Comparison of ENCODE assay signal across 16 mouse cellular contexts in genomic region chr1:172349504-172349903, GRCm38 (mm10). TPM values are rescaled to one million over a fixed set of nuclear protein-coding genes. Genes with fewer than 3 reads are reported as not detected.
DNase-seq lines count a peak whose midpoint lies in the region; ATAC-seq and TF ChIP-seq lines count a peak whose summit lies in the region.
"Had no signal": no experiment of that assay in that cellular context is flagged by ENCODE, and none has a peak within 500 bp of the region (broad histone marks: within the 10 kb centered on the region; RNA-seq: fewer than 3 reads in every experiment).

No protein-coding gene starts in this region.

- no peak for DNase-seq in layer of hippocampus, adult 2 months (ENCODE audit: low spot score in 2 of 2)
- no peak for DNase-seq in layer of hippocampus, postnatal 25 days (ENCODE audit: extremely low spot score in 1 of 2, low spot score in 1 of 2)
- no peak for DNase-seq in midbrain, embryonic 10.5 days (ENCODE audit: low spot score)
- DNase-seq in adrenal gland, adult 2 months = no peak
- DNase-seq in gastrocnemius, adult 8-10 months (ENCODE audit: low spot score in 2 of 2) = no peak
- no peak for DNase-seq in cerebellum, adult 9-11 months
- DNase-seq: heart, adult 18-20 months; heart, postnatal 36 days; liver; thymus, postnatal 36 days had no signal

- 17% methylated on average over 5 of the region's 5 CpGs for WGBS in forebrain, embryonic 16.5 days
- 41% methylated on average over 5 of the region's 5 CpGs for WGBS in midbrain, embryonic 10.5 days
- 32% methylated on average over 5 of the region's 5 CpGs for WGBS in neural tube, embryonic 15.5 days

- no peaks in the 10 kb centered on the region for H3K9me3 ChIP-seq in forebrain, embryonic 16.5 days (ENCODE audit: control insufficient read depth, low read length)
- H3K9me3 ChIP-seq in midbrain, embryonic 10.5 days (replicated peaks) = no peaks in the 10 kb centered on the region
- H3K9me3 ChIP-seq in neural tube, embryonic 15.5 days (replicated peaks) = no peaks in the 10 kb centered on the region
- H3K9me3 ChIP-seq: embryonic facial prominence, embryonic 13.5 days; stomach, embryonic 15.5 days had no signal

- H3K9ac ChIP-seq in forebrain, embryonic 16.5 days (replicated peaks; ENCODE audit: low read depth, low read length) = peak overlapping the region; percentile 28
- no peak overlapping the region for H3K9ac ChIP-seq in neural tube, embryonic 15.5 days (replicated peaks)
- H3K9ac ChIP-seq: embryonic facial prominence, embryonic 13.5 days; stomach, embryonic 15.5 days had no signal

- peak; percentile 21 for ATAC-seq in forebrain, embryonic 16.5 days
- peak; percentile 16; the same call in 1 of the 2 replicates for ATAC-seq in neural tube, embryonic 15.5 days (ENCODE audit: low FRiP score)
- ATAC-seq: CD4-positive, CD25-positive, alpha-beta regulatory T cell, adult 4 months had no signal

- H3K4me3 ChIP-seq in layer of hippocampus, adult 2 months = no peak overlapping the region
- H3K4me3 ChIP-seq in forebrain, embryonic 16.5 days (replicated peaks; ENCODE audit: low read length) = no peak overlapping the region
- H3K4me3 ChIP-seq in midbrain, embryonic 10.5 days = peak overlapping the region; percentile 41
- no peak overlapping the region for H3K4me3 ChIP-seq in neural tube, embryonic 15.5 days (replicated peaks)
- H3K4me3 ChIP-seq: embryonic facial prominence, embryonic 13.5 days; stomach, embryonic 15.5 days had no signal

- no peaks in the 10 kb centered on the region for H3K36me3 ChIP-seq in forebrain, embryonic 16.5 days (ENCODE audit: control insufficient read depth, insufficient read depth)
- H3K36me3 ChIP-seq in midbrain, embryonic 10.5 days = no peaks in the 10 kb centered on the region
- no peaks in the 10 kb centered on the region for H3K36me3 ChIP-seq in neural tube, embryonic 15.5 days
- H3K36me3 ChIP-seq: embryonic facial prominence, embryonic 13.5 days; stomach, embryonic 15.5 days had no signal

- peaks cover 13% of the 10 kb centered on the region for H3K4me1 ChIP-seq in forebrain, embryonic 16.5 days (replicated peaks; ENCODE audit: control insufficient read depth, insufficient read depth, low read length)
- H3K4me1 ChIP-seq in midbrain, embryonic 10.5 days = peaks cover 71% of the 10 kb centered on the region
- peaks cover 20% of the 10 kb centered on the region for H3K4me1 ChIP-seq in neural tube, embryonic 15.5 days

- TF ChIP-seq CTCF in layer of hippocampus, adult 2 months (conservative IDR thresholded peaks at IDR 0.05) = no peak

- H3K4me2 ChIP-seq in forebrain, embryonic 16.5 days (ENCODE audit: low read length) = no peak overlapping the region
- peak overlapping the region; percentile 35; the same call in 1 of the 2 replicates for H3K4me2 ChIP-seq in neural tube, embryonic 15.5 days
- H3K4me2 ChIP-seq: stomach, embryonic 15.5 days had no signal

- H3K27ac ChIP-seq in layer of hippocampus, adult 2 months = peak overlapping the region; percentile 91
- H3K27ac ChIP-seq in forebrain, embryonic 16.5 days (ENCODE audit: low read length) = peak overlapping the region; percentile 76
- H3K27ac ChIP-seq in midbrain, embryonic 10.5 days (replicated peaks) = peak overlapping the region; percentile 98
- peak overlapping the region; percentile 78 for H3K27ac ChIP-seq in neural tube, embryonic 15.5 days (replicated peaks)
- H3K27ac ChIP-seq: embryonic facial prominence, embryonic 13.5 days; stomach, embryonic 15.5 days had no signal

- H3K27me3 ChIP-seq in forebrain, embryonic 16.5 days (replicated peaks; ENCODE audit: control insufficient read depth, insufficient read depth, low read length) = no peaks in the 10 kb centered on the region
- peaks cover 55% of the 10 kb centered on the region for H3K27me3 ChIP-seq in midbrain, embryonic 10.5 days (ENCODE audit: low read depth, poor library complexity, severe bottlenecking)
- no peaks in the 10 kb centered on the region for H3K27me3 ChIP-seq in neural tube, embryonic 15.5 days (replicated peaks)

RNA-seq across cellular contexts. Expression of gene Kcnj10, which starts 8.5 kb away (rescaled TPM):
- total RNA-seq in layer of hippocampus, adult 2 months (2021) = 10 to 100 TPM; 83.2 to 91.6 TPM
- total RNA-seq in layer of hippocampus, postnatal 25 days (2021) = 10 to 100 TPM; 84.0 to 88.1 TPM
- 2.1 and 2.2 TPM in 2 replicates for polyA plus RNA-seq in forebrain, embryonic 16.5 days (2015; fragmentation: Nextera tagmentation; extraction: Ambion mirVana)
- polyA plus RNA-seq in midbrain, embryonic 10.5 days (2016; fragmentation: Nextera tagmentation; extraction: Ambion mirVana) = 0.46 and 0.75 TPM in 2 replicates
- polyA plus RNA-seq in neural tube, embryonic 15.5 days (2015; fragmentation: Nextera tagmentation; extraction: Ambion mirVana) = 2.3 and 2.5 TPM in 2 replicates
- 1 to 10 TPM; 1.0 to 1.1 TPM for total RNA-seq in adrenal gland, adult 2 months (2021)
- 0.99 and 1.1 TPM in 2 replicates for polyA plus RNA-seq in adrenal gland, adult 2 months (2012; rRNA removed)
- under 1 TPM in 2 of 4 experiments, not detected in 2; 0.04 to 0.05 TPM for total RNA-seq in gastrocnemius, adult 8-10 months (2022)
- polyA plus RNA-seq: CD4-positive, CD25-positive, alpha-beta regulatory T cell, adult 4 months had no signal

RNA-seq across cellular contexts. Expression of gene Kcnj9, which starts 20.4 kb away (rescaled TPM):
- total RNA-seq in layer of hippocampus, adult 2 months (2021) = 10 to 100 TPM; 67.2 to 69.2 TPM
- total RNA-seq in layer of hippocampus, postnatal 25 days (2021) = 10 to 100 TPM; 59.0 to 68.9 TPM
- polyA plus RNA-seq in forebrain, embryonic 16.5 days (2015; fragmentation: Nextera tagmentation; extraction: Ambion mirVana) = 2.6 and 4.2 TPM in 2 replicates
- polyA plus RNA-seq in midbrain, embryonic 10.5 days (2016; fragmentation: Nextera tagmentation; extraction: Ambion mirVana) = 0.23 and 0.61 TPM in 2 replicates
- 2.5 and 3.2 TPM in 2 replicates for polyA plus RNA-seq in neural tube, embryonic 15.5 days (2015; fragmentation: Nextera tagmentation; extraction: Ambion mirVana)
- total RNA-seq in adrenal gland, adult 2 months (2021) = under 1 TPM; 0.09 to 0.17 TPM
- polyA plus RNA-seq in adrenal gland, adult 2 months (2012; rRNA removed) = 0.67 and 0.85 TPM in 2 replicates
- not detected for total RNA-seq in gastrocnemius, adult 8-10 months (2022)
- total RNA-seq: heart, adult 18-20 months; heart, postnatal 36 days had no signal
- polyA plus RNA-seq: CD4-positive, CD25-positive, alpha-beta regulatory T cell, adult 4 months; embryonic facial prominence, embryonic 13.5 days; lung, embryonic 16.5 days had no signal

RNA-seq across cellular contexts. Expression of gene Pigm, which starts 26.8 kb away (rescaled TPM):
- total RNA-seq in layer of hippocampus, adult 2 months (2021) = 1 to 10 TPM; 8.3 to 9.2 TPM
- 1 to 10 TPM; 8.6 to 8.9 TPM for total RNA-seq in layer of hippocampus, postnatal 25 days (2021)
- 4.5 and 4.7 TPM in 2 replicates for polyA plus RNA-seq in forebrain, embryonic 16.5 days (2015; fragmentation: Nextera tagmentation; extraction: Ambion mirVana)
- polyA plus RNA-seq in midbrain, embryonic 10.5 days (2016; fragmentation: Nextera tagmentation; extraction: Ambion mirVana) = 9.3 and 9.9 TPM in 2 replicates
- 3.7 and 3.8 TPM in 2 replicates for polyA plus RNA-seq in neural tube, embryonic 15.5 days (2015; fragmentation: Nextera tagmentation; extraction: Ambion mirVana)
- 10 to 100 TPM in 1 of 2 experiments, 1 to 10 TPM in 1; 9.2 to 11.2 TPM for total RNA-seq in adrenal gland, adult 2 months (2021)
- 10.4 and 11.0 TPM in 2 replicates for polyA plus RNA-seq in adrenal gland, adult 2 months (2012; rRNA removed)
- total RNA-seq in gastrocnemius, adult 8-10 months (2022) = 1 to 10 TPM; 3.2 to 3.4 (median 3.2) TPM

RNA-seq across cellular contexts. Expression of gene Atp1a2, which starts 51.6 kb away (rescaled TPM):
- 100 to 1,000 TPM; 585 to 600 TPM for total RNA-seq in layer of hippocampus, adult 2 months (2021)
- total RNA-seq in layer of hippocampus, postnatal 25 days (2021) = 100 to 1,000 TPM; 592 to 599 TPM
- 42.4 and 47.1 TPM in 2 replicates for polyA plus RNA-seq in forebrain, embryonic 16.5 days (2015; fragmentation: Nextera tagmentation; extraction: Ambion mirVana)
- polyA plus RNA-seq in midbrain, embryonic 10.5 days (2016; fragmentation: Nextera tagmentation; extraction: Ambion mirVana) = 3.0 and 4.3 TPM in 2 replicates
- 57.9 and 63.1 TPM in 2 replicates for polyA plus RNA-seq in neural tube, embryonic 15.5 days (2015; fragmentation: Nextera tagmentation; extraction: Ambion mirVana)
- total RNA-seq in adrenal gland, adult 2 months (2021) = 100 to 1,000 TPM; 126 to 247 TPM
- 57.3 and 85.0 TPM in 2 replicates for polyA plus RNA-seq in adrenal gland, adult 2 months (2012; rRNA removed)
- 100 to 1,000 TPM; 819 to 944 (median 894) TPM for total RNA-seq in gastrocnemius, adult 8-10 months (2022)

Comparison
In these comparisons a context has a peak if more than half of its experiments do, and no peak if none do; other contexts are left out.
1. RNA of gene Kcnj10, which starts 8.5 kb away (total RNA-seq): 83.2 to 91.6 TPM in layer of hippocampus, adult 2 months and 84.0 to 88.1 TPM in layer of hippocampus, postnatal 25 days; 1.0 to 1.1 TPM in adrenal gland, adult 2 months and 0.04 to 0.05 TPM in gastrocnemius, adult 8-10 months; every median in the first group is over 10 times any median in the second.
2. RNA of gene Kcnj9, which starts 20.4 kb away (total RNA-seq): 67.2 to 69.2 TPM in layer of hippocampus, adult 2 months and 59.0 to 68.9 TPM in layer of hippocampus, postnatal 25 days; 0.09 to 0.17 TPM in adrenal gland, adult 2 months and not detected in gastrocnemius, adult 8-10 months; every median in the first group is over 10 times any median in the second.
3. Peak in every context shown above with its lines, with median percentiles within 50 percentile points of each other: H3K27ac ChIP-seq.